Mouse (Mus musculus) embryonic facial prominence, embryonic 10.5 days (tissue): ENCODE measurements around the gene Tas2r110. TPM values are rescaled to one million over a fixed set of nuclear protein-coding genes. Genes with fewer than 3 reads are reported as not detected.

Source experiments
- DNase-seq: peaks from one replicate; pipeline ENCODE4 v3.0.0-alpha.2; 2017; ENCODE audit warnings: low spot score
- H3K27ac ChIP-seq: fragments of 300-500 bp; sonication (generic); replicated peaks from 2 replicates; pipeline ENCODE4 v1.5.1; 2016; ENCODE audit warnings: mild to moderate bottlenecking
- H3K27me3 ChIP-seq: fragments of 300-500 bp; sonication (generic); replicated peaks from 2 replicates; pipeline ENCODE4 v1.6.1; 2016; ENCODE audit warnings: low read depth, mild to moderate bottlenecking; ENCODE audit not compliant: poor library complexity, severe bottlenecking
- H3K36me3 ChIP-seq: fragments of 300-500 bp; sonication (generic); replicated peaks from 2 replicates; pipeline ENCODE4 v1.6.1; 2016; ENCODE audit warnings: mild to moderate bottlenecking, moderate library complexity
- H3K4me1 ChIP-seq: fragments of 300-500 bp; sonication (generic); 2 replicates; pipeline ENCODE4 v1.6.1; 2016
- H3K4me3 ChIP-seq: fragments of 300-500 bp; sonication (generic); 2 replicates; pipeline ENCODE4 v1.5.1; 2016; ENCODE audit warnings: mild to moderate bottlenecking, moderate library complexity
- H3K9me3 ChIP-seq: fragments of 300-500 bp; sonication (generic); 2 replicates; pipeline ENCODE4 v1.6.1; 2016; ENCODE audit warnings: mild to moderate bottlenecking
- WGBS: fragments of 180-500 bp; shearing (Covaris S2); methylation state at CpG from one replicate; pipeline ENCODE4 v1.1.7; 2016; 5-methylcytosine and 5-hydroxymethylcytosine counted together
- polyA plus RNA-seq: library from polyadenylated mRNA; unstranded; fragments of >200 nt; fragmentation: Nextera tagmentation; extraction: Ambion mirVana; gene quantifications from 2 replicates; pipeline ENCODE4 v1.2.1, GENCODE M21; 2016

The Tas2r110 gene
- polyA plus RNA-seq = not detected in 2 replicates

DNA sequence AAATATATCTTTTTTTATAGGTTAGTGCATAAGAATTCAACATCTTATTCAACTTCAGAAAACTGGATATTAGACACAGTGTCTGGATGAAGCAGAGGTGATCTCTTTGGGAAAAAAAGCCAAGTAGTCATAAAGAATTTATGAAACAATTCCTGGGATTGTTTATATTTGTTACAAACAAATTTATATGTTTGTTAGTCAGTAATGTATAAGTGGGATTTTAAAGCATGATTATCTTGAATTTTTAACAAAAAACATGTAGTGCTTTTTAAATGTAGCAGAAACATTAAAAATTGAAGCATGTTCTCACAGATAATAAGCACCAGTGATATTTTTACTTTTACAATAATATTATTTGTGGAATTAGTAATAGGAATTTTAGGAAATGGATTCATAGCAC lies at the start of gene Tas2r110:
TSS of gene Tas2r110 (plus strand) at position 301 of the 400 bp plus-strand sequence.
- H3K36me3 ChIP-seq = no peaks in the 10 kb centered on the region
- H3K9me3 ChIP-seq = no peaks in the 10 kb centered on the region
- no peak within 1 kb of the TSS for H3K27ac ChIP-seq
- no peak within 1 kb of the TSS for H3K4me3 ChIP-seq
- DNase-seq = no peak
- no peaks in the 10 kb centered on the region for H3K4me1 ChIP-seq
- no peaks in the 10 kb centered on the region for H3K27me3 ChIP-seq

DNA sequence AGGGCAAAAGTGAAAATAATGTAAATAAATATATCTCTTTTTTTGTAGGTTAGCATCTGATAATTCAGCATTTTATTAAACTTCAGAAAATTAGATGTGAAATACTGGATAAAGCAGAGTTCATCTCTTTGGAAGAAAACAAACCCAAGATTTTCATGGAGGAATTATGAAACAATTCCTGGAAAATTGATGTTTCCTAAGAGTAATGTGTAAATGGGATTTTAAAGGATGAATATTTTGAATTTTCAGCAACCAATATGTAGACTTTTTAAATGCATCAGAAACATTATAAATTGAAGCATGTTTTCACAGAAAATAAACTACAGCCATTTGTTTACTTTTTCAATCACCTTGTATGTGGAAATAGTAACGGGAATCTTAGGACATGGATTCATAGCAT lies 21.0 kb upstream of the Tas2r110 start, which contains the start of gene Tas2r123:
TSS of gene Tas2r123 (plus strand) at position 301 of the 400 bp plus-strand sequence.
- no peaks in the 10 kb centered on the region for H3K27me3 ChIP-seq
- H3K4me3 ChIP-seq = no peak within 1 kb of the TSS
- no peaks in the 10 kb centered on the region for H3K9me3 ChIP-seq
- no peak for DNase-seq
- H3K4me1 ChIP-seq = no peaks in the 10 kb centered on the region
- H3K36me3 ChIP-seq = no peaks in the 10 kb centered on the region
- WGBS = 89% methylated on average over 1 of the region's 1 CpGs
- H3K27ac ChIP-seq = no peak within 1 kb of the TSS

DNA sequence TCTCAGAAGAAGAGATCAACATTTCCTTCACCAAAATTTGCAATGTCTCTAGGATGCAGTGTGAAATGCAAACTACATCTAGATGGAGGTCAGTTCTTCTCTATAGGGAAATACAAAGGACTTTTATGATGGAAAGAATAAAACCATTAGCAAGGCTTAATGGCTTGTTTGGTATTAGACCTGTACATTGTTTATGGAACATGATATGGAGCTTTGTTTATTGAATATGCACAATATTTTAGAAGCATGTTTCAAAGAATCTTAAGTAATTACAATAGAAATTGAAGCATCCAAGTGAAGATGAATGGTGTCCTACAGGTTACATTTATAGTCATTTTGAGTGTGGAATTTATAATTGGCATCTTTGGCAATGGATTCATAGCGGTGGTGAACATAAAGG lies 12.7 kb upstream of the Tas2r110 start, which contains the start of gene Tas2r116:
TSS of gene Tas2r116 (plus strand) at position 301 of the 400 bp plus-strand sequence.
- H3K4me1 ChIP-seq = no peaks in the 10 kb centered on the region

DNA sequence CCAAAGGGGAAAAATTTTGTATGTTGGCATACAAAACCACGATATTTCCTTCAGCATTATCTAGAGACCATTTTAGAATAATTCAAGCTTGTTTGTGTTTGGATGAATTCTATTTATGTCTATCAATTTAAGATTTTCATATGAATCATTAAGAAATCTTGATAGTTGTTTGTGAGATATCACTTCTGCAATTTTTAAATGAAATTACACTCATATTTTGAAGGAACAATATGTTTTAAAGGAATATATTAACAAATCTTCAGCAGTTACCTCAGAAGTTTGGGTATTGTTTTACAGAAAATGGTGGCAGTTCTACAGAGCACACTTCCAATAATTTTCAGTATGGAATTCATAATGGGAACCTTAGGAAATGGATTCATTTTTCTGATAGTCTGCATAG lies 24.9 kb downstream of the Tas2r110 start, which contains the start of gene Tas2r113:
TSS of gene Tas2r113 (plus strand) at position 301 of the 400 bp plus-strand sequence.
- Histone ChIP-seq H3K27me3 (no peaks in the 10 kb centered on the region), H3K4me1 (no peaks in the 10 kb centered on the region), H3K9me3 (no peaks in the 10 kb centered on the region), H3K36me3 (no peaks in the 10 kb centered on the region), H3K27ac (no peak within 1 kb of the TSS), H3K4me3 (no peak within 1 kb of the TSS)
- WGBS = 81% methylated on average over 1 of the region's 1 CpGs
- DNase-seq = no peak

More for the DNA sequence above, 12.7 kb upstream of the Tas2r110 start, which contains the start of gene Tas2r116:
- H3K27ac ChIP-seq = no peak within 1 kb of the TSS
- no peaks in the 10 kb centered on the region for H3K36me3 ChIP-seq
- no peak within 1 kb of the TSS for H3K4me3 ChIP-seq
- no peaks in the 10 kb centered on the region for H3K27me3 ChIP-seq
- no peak for DNase-seq
- 84% methylated on average over 1 of the region's 1 CpGs for WGBS
- H3K9me3 ChIP-seq = no peaks in the 10 kb centered on the region

DNA sequence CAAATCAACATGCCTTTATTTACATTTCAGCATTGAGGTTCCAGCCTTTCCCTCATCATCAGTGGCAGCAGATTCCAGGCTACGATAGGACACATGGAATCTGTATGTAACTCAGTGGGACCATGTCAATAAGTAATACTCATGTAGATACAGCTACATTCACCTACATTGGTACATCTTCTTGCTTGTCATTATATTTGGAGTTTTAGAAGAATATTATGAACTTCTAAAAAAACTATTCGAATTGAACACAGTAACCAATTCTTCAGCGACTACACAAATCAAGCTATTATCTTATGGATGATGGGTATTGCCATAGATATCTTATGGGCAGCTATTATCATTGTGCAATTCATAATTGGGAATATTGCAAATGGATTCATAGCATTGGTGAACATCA lies 41.5 kb downstream of the Tas2r110 start, which contains the start of gene Tas2r125:
TSS of gene Tas2r125 (plus strand) at position 301 of the 400 bp plus-strand sequence.
- H3K9me3 ChIP-seq = no peaks in the 10 kb centered on the region
- DNase-seq = no peak
- no peaks in the 10 kb centered on the region for H3K4me1 ChIP-seq
- no peaks in the 10 kb centered on the region for H3K27me3 ChIP-seq
- H3K27ac ChIP-seq = no peak within 1 kb of the TSS
- 85% methylated on average over 3 of the region's 3 CpGs for WGBS
- H3K4me3 ChIP-seq = no peak within 1 kb of the TSS
- H3K36me3 ChIP-seq = no peaks in the 10 kb centered on the region

Other genes with a start within 250 kb of the Tas2r110 start
- not detected in 2 replicates for gene A630073D07Rik, start 216.5 kb upstream of the Tas2r110 start, polyA plus RNA-seq
- not detected in 2 replicates for gene Tas2r120, start 211.1 kb upstream of the Tas2r110 start, polyA plus RNA-seq
- not detected in 2 replicates for gene Tas2r121, start 167.0 kb upstream of the Tas2r110 start, polyA plus RNA-seq
- gene Tas2r122, start 156.1 kb upstream of the Tas2r110 start, polyA plus RNA-seq = not detected in 2 replicates
- gene Tas2r115, start 130.0 kb upstream of the Tas2r110 start, polyA plus RNA-seq = not detected in 2 replicates
- not detected in 2 replicates for gene Tas2r124, start 113.3 kb upstream of the Tas2r110 start, polyA plus RNA-seq
- not detected in 2 replicates for gene Tas2r102, start 105.9 kb upstream of the Tas2r110 start, polyA plus RNA-seq
- gene Tas2r136, start 89.8 kb upstream of the Tas2r110 start, polyA plus RNA-seq = not detected in 2 replicates
- gene Tas2r117, start 65.2 kb upstream of the Tas2r110 start, polyA plus RNA-seq = not detected in 2 replicates
- gene Tas2r123, start 20.9 kb upstream of the Tas2r110 start, polyA plus RNA-seq = not detected in 2 replicates
- not detected in 2 replicates for gene Tas2r116, start 12.6 kb upstream of the Tas2r110 start, polyA plus RNA-seq
- gene Tas2r113, start 25.0 kb downstream of the Tas2r110 start, polyA plus RNA-seq = not detected in 2 replicates
- gene Tas2r125, start 41.6 kb downstream of the Tas2r110 start, polyA plus RNA-seq = not detected in 2 replicates
- gene Tas2r129, start 83.1 kb downstream of the Tas2r110 start, polyA plus RNA-seq = not detected in 2 replicates
- gene Tas2r131, start 89.9 kb downstream of the Tas2r110 start, polyA plus RNA-seq = not detected in 2 replicates
- not detected in 2 replicates for gene Tas2r109, start 113.0 kb downstream of the Tas2r110 start, polyA plus RNA-seq
- not detected in 2 replicates for gene Tas2r103, start 169.1 kb downstream of the Tas2r110 start, polyA plus RNA-seq
- gene Tas2r140, start 187.8 kb downstream of the Tas2r110 start, polyA plus RNA-seq = not detected in 2 replicates
- gene Smim10l1, start 236.9 kb downstream of the Tas2r110 start, polyA plus RNA-seq = 74.3 and 85.9 TPM in 2 replicates